34 mouse cellular contexts compared by ENCODE assay signal in genomic region chr12:63805458-63805857, GRCm38 (mm10).
DNase-seq lines count a peak whose midpoint lies in the region; ATAC-seq lines count a peak whose summit lies in the region.
"Had no signal": no experiment of that assay in that cellular context is flagged by ENCODE, and none has a peak within 500 bp of the region (broad histone marks: within the 10 kb centered on the region; RNA-seq: fewer than 3 reads in every experiment).

No protein-coding gene starts in this region.

- ATAC-seq in forebrain, embryonic 14.5 days = peak; percentile 50; the same call in 1 of the 2 replicates
- ATAC-seq in forebrain, embryonic 16.5 days = peak; percentile 65; the same call in 1 of the 2 replicates
- ATAC-seq: intestine, embryonic 16.5 days; lung, postnatal 0 days; Patski had no signal

- no peak overlapping the region for H3K9ac ChIP-seq in forebrain, embryonic 14.5 days (ENCODE audit: low read length)
- H3K9ac ChIP-seq in forebrain, embryonic 16.5 days (replicated peaks; ENCODE audit: low read depth, low read length) = no peak overlapping the region
- H3K9ac ChIP-seq: heart, embryonic 12.5 days; hindbrain, embryonic 13.5 days; limb, embryonic 15.5 days; liver, embryonic 13.5 days; midbrain, embryonic 12.5 days; neural tube, embryonic 12.5 days had no signal

- no peaks in the 10 kb centered on the region for H3K9me3 ChIP-seq in forebrain, embryonic 14.5 days (replicated peaks; ENCODE audit: control insufficient read depth, low read length)
- no peaks in the 10 kb centered on the region for H3K9me3 ChIP-seq in forebrain, embryonic 10.5 days
- H3K9me3 ChIP-seq in forebrain, embryonic 16.5 days (ENCODE audit: control insufficient read depth, low read length) = no peaks in the 10 kb centered on the region
- H3K9me3 ChIP-seq: heart, embryonic 12.5 days; hindbrain, embryonic 13.5 days; limb, embryonic 10.5 days; limb, embryonic 15.5 days; liver, embryonic 13.5 days; megakaryocyte, embryonic 14.5 days; midbrain, embryonic 12.5 days; neural tube, embryonic 12.5 days had no signal

- WGBS in forebrain, embryonic 14.5 days = 76% methylated on average over 3 of the region's 3 CpGs
- WGBS in forebrain, embryonic 10.5 days = 84% methylated on average over 3 of the region's 3 CpGs
- 66% methylated on average over 3 of the region's 3 CpGs for WGBS in forebrain, embryonic 16.5 days

- no peaks in the 10 kb centered on the region for H3K27me3 ChIP-seq in forebrain, embryonic 14.5 days (replicated peaks; ENCODE audit: control insufficient read depth, insufficient read depth, low read length)
- H3K27me3 ChIP-seq in forebrain, embryonic 10.5 days (ENCODE audit: poor library complexity, severe bottlenecking) = no peaks in the 10 kb centered on the region
- no peaks in the 10 kb centered on the region for H3K27me3 ChIP-seq in forebrain, embryonic 16.5 days (replicated peaks; ENCODE audit: control insufficient read depth, insufficient read depth, low read length)
- H3K27me3 ChIP-seq: heart, embryonic 12.5 days; hindbrain, embryonic 13.5 days; limb, embryonic 15.5 days; liver, embryonic 13.5 days; megakaryocyte, embryonic 14.5 days; midbrain, embryonic 12.5 days; neural tube, embryonic 12.5 days; Patski had no signal

- no peak overlapping the region for H3K4me3 ChIP-seq in forebrain, embryonic 14.5 days (ENCODE audit: low read depth, low read length)
- H3K4me3 ChIP-seq in forebrain, embryonic 10.5 days = no peak overlapping the region
- H3K4me3 ChIP-seq in forebrain, embryonic 16.5 days (replicated peaks; ENCODE audit: low read length) = no peak overlapping the region
- H3K4me3 ChIP-seq: erythroblast, embryonic 14.5 days; heart, embryonic 12.5 days; hindbrain, embryonic 13.5 days; limb, embryonic 10.5 days; limb, embryonic 15.5 days; liver, embryonic 13.5 days; megakaryocyte, embryonic 14.5 days; midbrain, embryonic 12.5 days; myocyte; neural tube, embryonic 12.5 days had no signal

- DNase-seq in cerebellum, adult 9-10 months = peak; percentile 4
- no peak for DNase-seq in cerebellum, adult 11 months
- peak; percentile 46 for DNase-seq in forebrain, embryonic 14.5 days (ENCODE audit: low spot score)
- DNase-seq in forebrain, embryonic 10.5 days (ENCODE audit: extremely low spot score, low spot score) = no peak
- peak; percentile 26 to 46 for DNase-seq in right cerebral cortex, postnatal 10 days (ENCODE audit: low spot score in 2 of 2)
- no peak for DNase-seq in right cerebral cortex, postnatal 36 days (ENCODE audit: low spot score in 2 of 2)
- no peak for DNase-seq in heart, adult 8-10 months (ENCODE audit: low spot score)
- DNase-seq: adrenal gland, postnatal 10 days; gastrocnemius, postnatal 25 days; heart, adult 11 months; heart, postnatal 4 days; kidney, adult 8-10 months; kidney, postnatal 4 days; liver, embryonic 13.5 days; lung, adult 18-20 months; lung, postnatal 4 days; right cerebral cortex, adult 18-20 months; thymus, adult 18-20 months; thymus, postnatal 25 days had no signal

- no peaks in the 10 kb centered on the region for H3K4me1 ChIP-seq in forebrain, embryonic 14.5 days (ENCODE audit: control insufficient read depth, insufficient read depth, low read length)
- no peaks in the 10 kb centered on the region for H3K4me1 ChIP-seq in forebrain, embryonic 10.5 days
- no peaks in the 10 kb centered on the region for H3K4me1 ChIP-seq in forebrain, embryonic 16.5 days (replicated peaks; ENCODE audit: control insufficient read depth, insufficient read depth, low read length)
- H3K4me1 ChIP-seq: heart, embryonic 12.5 days; hindbrain, embryonic 13.5 days; limb, embryonic 10.5 days; limb, embryonic 15.5 days; liver, embryonic 13.5 days; megakaryocyte, embryonic 14.5 days; midbrain, embryonic 12.5 days; neural tube, embryonic 12.5 days had no signal

- H3K4me2 ChIP-seq in forebrain, embryonic 14.5 days (ENCODE audit: low read length) = no peak overlapping the region
- no peak overlapping the region for H3K4me2 ChIP-seq in forebrain, embryonic 16.5 days (ENCODE audit: low read length)
- H3K4me2 ChIP-seq: heart, embryonic 12.5 days; hindbrain, embryonic 13.5 days; limb, embryonic 15.5 days; liver, embryonic 13.5 days; midbrain, embryonic 12.5 days; neural tube, embryonic 12.5 days had no signal

- H3K27ac ChIP-seq in forebrain, embryonic 14.5 days (ENCODE audit: low read depth, low read length) = no peak overlapping the region
- H3K27ac ChIP-seq in forebrain, embryonic 10.5 days = no peak overlapping the region
- H3K27ac ChIP-seq in forebrain, embryonic 16.5 days (ENCODE audit: low read length) = no peak overlapping the region
- H3K27ac ChIP-seq: hindbrain, embryonic 13.5 days; kidney, postnatal 0 days; limb, embryonic 10.5 days; limb, embryonic 15.5 days; liver, embryonic 13.5 days; midbrain, embryonic 12.5 days; neural tube, embryonic 12.5 days; stomach, postnatal 0 days had no signal

- H3K36me3 ChIP-seq in forebrain, embryonic 14.5 days (ENCODE audit: control insufficient read depth, insufficient read depth, low read length) = no peaks in the 10 kb centered on the region
- no peaks in the 10 kb centered on the region for H3K36me3 ChIP-seq in forebrain, embryonic 10.5 days (replicated peaks)
- H3K36me3 ChIP-seq in forebrain, embryonic 16.5 days (ENCODE audit: control insufficient read depth, insufficient read depth) = no peaks in the 10 kb centered on the region
- H3K36me3 ChIP-seq: heart, embryonic 12.5 days; hindbrain, embryonic 13.5 days; limb, embryonic 10.5 days; limb, embryonic 15.5 days; liver, embryonic 13.5 days; midbrain, embryonic 12.5 days; neural tube, embryonic 12.5 days had no signal

Comparison
In these comparisons a context has a peak if more than half of its experiments do, and no peak if none do; other contexts are left out.
1. DNase-seq: peak in cerebellum, adult 9-10 months (single experiment), forebrain, embryonic 14.5 days (single experiment) and right cerebral cortex, postnatal 10 days (2 of 2); none in cerebellum, adult 11 months (single experiment), forebrain, embryonic 10.5 days (single experiment), right cerebral cortex, postnatal 36 days (0 of 2) and heart, adult 8-10 months (single experiment).